Mouse (Mus musculus) myocyte (in vitro differentiated cells): Measurements from ENCODE around the gene Hnrnpr. TPM values are rescaled to one million over a fixed set of nuclear protein-coding genes. Genes with fewer than 3 reads are reported as not detected.
A peak's percentile ranks its signal among the peaks of the same experiment; 100 is the strongest.

Experiments used
- H3K27me3 ChIP-seq: one replicate; pipeline ENCODE4 v1.6.1; 2011; ENCODE audit not compliant: control insufficient read depth, insufficient read depth, insufficient read length
- H3K36me3 ChIP-seq: one replicate; pipeline ENCODE4 v1.6.1; 2011; ENCODE audit not compliant: control insufficient read depth, insufficient read depth
- H3K4me2 ChIP-seq: one replicate; pipeline ENCODE4 v1.6.1; 2011; ENCODE audit warnings: low read depth, control low read depth
- H3K4me3 ChIP-seq: one replicate; pipeline ENCODE4 v1.5.1; 2011; ENCODE audit warnings: mild to moderate bottlenecking, control low read depth, moderate library complexity
- H3K79me2 ChIP-seq: one replicate; pipeline ENCODE4 v1.6.1; 2011; ENCODE audit not compliant: control insufficient read depth, insufficient read depth
- H3ac ChIP-seq: one replicate; pipeline ENCODE4 v1.6.1; 2011; ENCODE audit not compliant: control insufficient read depth, insufficient read length
- CEBPB ChIP-seq: IDR thresholded peaks from 2 replicates; pipeline ENCODE4 v1.6.1; 2011; ENCODE audit warnings: mild to moderate bottlenecking, moderate library complexity; ENCODE audit not compliant: poor library complexity, insufficient read depth, severe bottlenecking
- E2F4 ChIP-seq: IDR thresholded peaks from one replicate; pipeline ENCODE4 v1.6.1; 2011; ENCODE audit warnings: mild to moderate bottlenecking, control low read depth, moderate library complexity; ENCODE audit not compliant: insufficient read depth
- MAX ChIP-seq: IDR thresholded peaks from one replicate; pipeline ENCODE4 v1.6.1; 2011; ENCODE audit warnings: low read depth, mild to moderate bottlenecking, control low read depth
- MYOD1 ChIP-seq, 3 experiments: IDR thresholded peaks; one replicate each; pipeline ENCODE4 v1.6.1; 2011; ENCODE audit warnings: control low read depth in 2 of 3, low read depth in 2 of 3, mild to moderate bottlenecking in 2 of 3, moderate library complexity in 1 of 3; ENCODE audit not compliant: insufficient read length in 2 of 3, control insufficient read depth in 1 of 3
- MYOG ChIP-seq, 3 experiments: IDR thresholded peaks; one replicate each; pipeline ENCODE4 v1.6.1; 2011; ENCODE audit warnings: control low read depth in 2 of 3, low read depth in 2 of 3, mild to moderate bottlenecking in 2 of 3; ENCODE audit not compliant: insufficient read length in 2 of 3, control insufficient read depth in 1 of 3, insufficient read depth in 1 of 3
- POLR2A ChIP-seq: IDR thresholded peaks from one replicate; pipeline ENCODE4 v1.6.1; 2011; ENCODE audit warnings: low read depth, mild to moderate bottlenecking, control low read depth, moderate library complexity; ENCODE audit not compliant: insufficient read length
- POLR2AphosphoS2 ChIP-seq: IDR thresholded peaks from one replicate; pipeline ENCODE4 v1.6.1; 2011; ENCODE audit warnings: low read depth, control low read depth; ENCODE audit not compliant: insufficient read length
- REST ChIP-seq: IDR thresholded peaks from one replicate; pipeline ENCODE4 v1.6.1; 2011; ENCODE audit warnings: mild to moderate bottlenecking, control low read depth, moderate library complexity; ENCODE audit not compliant: insufficient read depth, insufficient read length
- SRF ChIP-seq: IDR thresholded peaks from one replicate; pipeline ENCODE4 v1.6.1; 2011; ENCODE audit warnings: low read depth; ENCODE audit not compliant: control insufficient read depth, insufficient read length
- TCF12 ChIP-seq: IDR thresholded peaks from one replicate; pipeline ENCODE4 v1.6.1; 2011; ENCODE audit warnings: mild to moderate bottlenecking, control low read depth; ENCODE audit not compliant: poor library complexity, insufficient read depth, severe bottlenecking
- TCF3 ChIP-seq: IDR thresholded peaks from one replicate; pipeline ENCODE4 v1.6.1; 2011; ENCODE audit warnings: low read depth, control low read depth; ENCODE audit not compliant: insufficient read length
- USF1 ChIP-seq: IDR thresholded peaks from one replicate; pipeline ENCODE4 v1.6.1; 2011; ENCODE audit warnings: low read depth, mild to moderate bottlenecking, control low read depth, moderate library complexity
- polyA plus RNA-seq: library from polyadenylated mRNA; unstranded; fragments of >200 nt; fragmentation: generic; extraction: Trizol; gene quantifications from one replicate; pipeline ENCODE4 v1.2.1, GENCODE M21; 2012; ENCODE audit warnings: missing spikeins

Gene Hnrnpr
- polyA plus RNA-seq, 1 experiment, result 25.1 TPM

- Histone ChIP-seq H3K36me3 (no peaks in the 10 kb centered on the region), H3ac (no peak overlapping the region), H3K79me2 (no peaks in the 10 kb centered on the region), H3K4me2 (no peak overlapping the region), H3K4me3 (no peak overlapping the region), H3K27me3 (peaks cover 7% of the 10 kb centered on the region)
- TF ChIP-seq MYOG (IDR thresholded peaks at IDR 0.05; ENCODE audit: control insufficient read depth in 1 of 3, insufficient read depth in 1 of 3, insufficient read length in 2 of 3, low read depth in 2 of 3) (peak in 1 of 3 experiments; percentile 60), CEBPB (no peak), MYOD1 (IDR thresholded peaks at IDR 0.05; ENCODE audit: control insufficient read depth in 1 of 3, insufficient read length in 2 of 3, low read depth in 2 of 3) (peak; percentile 10 to 87 (median 79))
Observed at GRCm38 (mm10) chr4:136270648-136271047, 40.1 kb upstream of the Hnrnpr start.

GRCm38 (mm10) chr4:136281097-136281496 lies 29.6 kb upstream of the Hnrnpr start:
- H3K4me2 ChIP-seq, result no peak overlapping the region
- no peak overlapping the region for H3K4me3 ChIP-seq
- no peaks in the 10 kb centered on the region for H3K79me2 ChIP-seq
- peaks cover 19% of the 10 kb centered on the region for H3K27me3 ChIP-seq
- no peak overlapping the region for H3ac ChIP-seq
- H3K36me3 ChIP-seq, result no peaks in the 10 kb centered on the region
- no peak for TF ChIP-seq TCF3
- TF ChIP-seq POLR2A, result no peak
- TF ChIP-seq USF1, result no peak
- no peak for TF ChIP-seq TCF12
- no peak for TF ChIP-seq REST
- TF ChIP-seq E2F4, result no peak
- no peak for TF ChIP-seq CEBPB

- H3K4me3 ChIP-seq, result no peak overlapping the region
- H3K79me2 ChIP-seq, result peaks cover 4% of the 10 kb centered on the region
- H3K36me3 ChIP-seq, result no peaks in the 10 kb centered on the region
- no peak for TF ChIP-seq SRF
- no peak for TF ChIP-seq MAX
- no peak for TF ChIP-seq TCF3
- no peak for TF ChIP-seq MYOD1 (IDR thresholded peaks at IDR 0.05; ENCODE audit: control insufficient read depth in 1 of 3, insufficient read length in 2 of 3, low read depth in 2 of 3)
- no peak for TF ChIP-seq POLR2A
- no peak overlapping the region for H3ac ChIP-seq
- H3K27me3 ChIP-seq, result peaks cover 14% of the 10 kb centered on the region
- H3K4me2 ChIP-seq, result no peak overlapping the region
Observed at GRCm38 (mm10) chr4:136281611-136282010, 29.1 kb upstream of the Hnrnpr start.

- Histone ChIP-seq H3K27me3 (peaks cover 4% of the 10 kb centered on the region), H3K4me2 (no peak overlapping the region), H3K36me3 (peaks cover 1% of the 10 kb centered on the region), H3ac (no peak overlapping the region), H3K4me3 (no peak overlapping the region), H3K79me2 (peaks cover 17% of the 10 kb centered on the region)
- TF ChIP-seq REST (no peak), USF1 (no peak), TCF3 (no peak)
Observed at GRCm38 (mm10) chr4:136282621-136283480, 27.9 kb upstream of the Hnrnpr start.

GRCm38 (mm10) chr4:136283783-136284182 lies 27.0 kb upstream of the Hnrnpr start:
- no peak overlapping the region for H3K4me3 ChIP-seq
- TF ChIP-seq MYOG (IDR thresholded peaks at IDR 0.05; ENCODE audit: control insufficient read depth in 1 of 3, insufficient read depth in 1 of 3, insufficient read length in 2 of 3, low read depth in 2 of 3) (no peak), SRF (no peak), E2F4 (no peak), POLR2A (no peak), MAX (no peak), TCF12 (no peak), USF1 (no peak), TCF3 (no peak), POLR2AphosphoS2 (no peak), REST (no peak), MYOD1 (IDR thresholded peaks at IDR 0.05; ENCODE audit: control insufficient read depth in 1 of 3, insufficient read length in 2 of 3, low read depth in 2 of 3) (no peak), CEBPB (no peak)
- H3K79me2 ChIP-seq, result peaks cover 17% of the 10 kb centered on the region
- H3ac ChIP-seq, result no peak overlapping the region
- peaks cover 4% of the 10 kb centered on the region for H3K27me3 ChIP-seq
- H3K4me2 ChIP-seq, result peak overlapping the region; percentile 80
- peaks cover 9% of the 10 kb centered on the region for H3K36me3 ChIP-seq
